Mouse (Mus musculus) induced T-regulatory cell, adult 2 months (primary cell): Measurements from ENCODE around the gene Gpn2.

ENCODE experiments used
- DNase-seq: peaks from one replicate; pipeline ENCODE4 v3.0.0-alpha.2; 2012; ENCODE audit warnings: low read depth

The Gpn2 gene

GRCm38 (mm10) chr4:133584059-133584951 lies at the start of gene Gpn2:
TSS of gene Gpn2 (plus strand) at chr4:133584362.
- peak; percentile 96 for DNase-seq

GRCm38 (mm10) chr4:133536081-133536480 lies 48.1 kb upstream of the Gpn2 start:
- DNase-seq = no peak

GRCm38 (mm10) chr4:133536652-133537051 lies 47.5 kb upstream of the Gpn2 start:
- DNase-seq = no peak

GRCm38 (mm10) chr4:133545272-133546231 lies 38.6 kb upstream of the Gpn2 start, which contains the start of gene Nudc:
TSS of gene Nudc (minus strand) at chr4:133545996.
- DNase-seq = peak; percentile 97

- DNase-seq = no peak
Measured at GRCm38 (mm10) chr4:133552029-133552428, 32.1 kb upstream of the Gpn2 start.

GRCm38 (mm10) chr4:133552768-133553447 lies 31.3 kb upstream of the Gpn2 start, which contains the start of gene Nr0b2:
TSS of gene Nr0b2 (plus strand) at chr4:133553376.
- no peak for DNase-seq

- DNase-seq = no peak
Measured at GRCm38 (mm10) chr4:133553448-133554330, 30.5 kb upstream of the Gpn2 start.

GRCm38 (mm10) chr4:133557041-133557717 lies 27.0 kb upstream of the Gpn2 start:
- no peak for DNase-seq

- DNase-seq = no peak
Measured at GRCm38 (mm10) chr4:133559846-133560245, 24.3 kb upstream of the Gpn2 start.

GRCm38 (mm10) chr4:133561622-133562021 lies 22.5 kb upstream of the Gpn2 start:
- DNase-seq = no peak

- no peak for DNase-seq
Measured at GRCm38 (mm10) chr4:133563123-133563571, 21.0 kb upstream of the Gpn2 start.

GRCm38 (mm10) chr4:133567251-133567650 lies 16.9 kb upstream of the Gpn2 start:
- DNase-seq = no peak

- no peak for DNase-seq
Measured at GRCm38 (mm10) chr4:133569291-133570065, 14.7 kb upstream of the Gpn2 start.

GRCm38 (mm10) chr4:133570066-133570466 lies 14.1 kb upstream of the Gpn2 start:
- no peak for DNase-seq

- peak; percentile 95 for DNase-seq
Measured at GRCm38 (mm10) chr4:133574070-133574842, 9.9 kb upstream of the Gpn2 start, which contains the start of gene Gpatch3. TSS of gene Gpatch3 (plus strand) at chr4:133574745.

GRCm38 (mm10) chr4:133574843-133575202 lies 9.3 kb upstream of the Gpn2 start:
- DNase-seq = no peak

- DNase-seq = no peak
Measured at GRCm38 (mm10) chr4:133577983-133578382, 6.2 kb upstream of the Gpn2 start.

- DNase-seq = no peak
Measured at GRCm38 (mm10) chr4:133583690-133584058, 488 bp upstream of the Gpn2 start.

GRCm38 (mm10) chr4:133592570-133592969 lies 8.4 kb downstream of the Gpn2 start:
- peak; percentile 88 for DNase-seq
